Mouse (Mus musculus) hindbrain, embryonic 16.5 days (tissue): ENCODE data around the gene Tsc22d1. TPM values are rescaled to one million over a fixed set of nuclear protein-coding genes. Genes with fewer than 3 reads are reported as not detected.

Experiments
- ATAC-seq: fragments of 200-750 bp; cut with Nextera tagmentation; 2 replicates; pipeline ENCODE4 v1.8.0; 2017; ENCODE audit warnings: moderate TSS enrichment, moderate library complexity
- H3K27ac ChIP-seq: fragments of 300-500 bp; sonication (generic); 2 replicates; pipeline ENCODE4 v1.5.1; 2014; ENCODE audit warnings: low read depth, mild to moderate bottlenecking, control low read depth, low read length, moderate library complexity
- H3K27me3 ChIP-seq: fragments of 300-500 bp; sonication (generic); replicated peaks from 2 replicates; pipeline ENCODE4 v1.6.1; 2014; ENCODE audit warnings: low read length; ENCODE audit not compliant: control insufficient read depth, insufficient read depth
- H3K36me3 ChIP-seq: fragments of 300-500 bp; sonication (generic); 2 replicates; pipeline ENCODE4 v1.6.1; 2014; ENCODE audit warnings: mild to moderate bottlenecking, low read length, moderate library complexity, mixed read lengths; ENCODE audit not compliant: control insufficient read depth, insufficient read depth
- H3K4me1 ChIP-seq: fragments of 300-500 bp; sonication (generic); 2 replicates; pipeline ENCODE4 v1.6.1; 2014; ENCODE audit warnings: low read depth, low read length; ENCODE audit not compliant: control insufficient read depth, insufficient read depth
- H3K4me2 ChIP-seq: fragments of 300-500 bp; sonication (generic); 2 replicates; pipeline ENCODE4 v1.6.1; 2014; ENCODE audit warnings: mild to moderate bottlenecking, low read length, control low read depth, moderate library complexity
- H3K4me3 ChIP-seq: fragments of 300-500 bp; sonication (generic); 2 replicates; pipeline ENCODE4 v1.5.1; 2014; ENCODE audit warnings: mild to moderate bottlenecking, low read length, control low read depth, moderate library complexity
- H3K9ac ChIP-seq: fragments of 300-500 bp; sonication (generic); 2 replicates; pipeline ENCODE4 v1.6.1; 2014; ENCODE audit warnings: low read depth, mild to moderate bottlenecking, control low read depth, low read length, moderate library complexity
- H3K9me3 ChIP-seq: fragments of 300-500 bp; sonication (generic); 2 replicates; pipeline ENCODE4 v1.6.1; 2014; ENCODE audit warnings: mild to moderate bottlenecking, low read length, moderate library complexity; ENCODE audit not compliant: control insufficient read depth
- WGBS: fragments of 180-500 bp; shearing (Covaris S2); extraction: QIAGEN DNeasy Blood & Tissue Kit; methylation state at CpG from one replicate; pipeline ENCODE4 v1.1.7; 2014; 5-methylcytosine and 5-hydroxymethylcytosine counted together
- polyA plus RNA-seq: library from polyadenylated mRNA; unstranded; fragments of >200 nt; fragmentation: Nextera tagmentation; extraction: Ambion mirVana; gene quantifications from 2 replicates; pipeline ENCODE4 v1.2.1, GENCODE M21; 2015

Gene Tsc22d1
- polyA plus RNA-seq, 1 experiment from 2014 or later = 791 TPM

- Histone ChIP-seq H3K36me3 (no peaks in the 10 kb centered on the region), H3K4me2 (no peak overlapping the region), H3K27me3 (no peaks in the 10 kb centered on the region), H3K9ac (no peak overlapping the region), H3K9me3 (no peaks in the 10 kb centered on the region), H3K4me3 (no peak overlapping the region), H3K4me1 (no peaks in the 10 kb centered on the region; the same call in 1 of the 2 replicates), H3K27ac (no peak overlapping the region)
- no peak for ATAC-seq
- WGBS = 82% methylated on average over 8 of the region's 8 CpGs
Observed at GRCm38 (mm10) chr14:76472487-76472886, 57.7 kb downstream of the Tsc22d1 start.

GRCm38 (mm10) chr14:76473404-76473803 is 58.6 kb downstream of the Tsc22d1 start:
- ATAC-seq = no peak
- H3K4me3 ChIP-seq = no peak overlapping the region
- H3K4me1 ChIP-seq = no peaks in the 10 kb centered on the region; the same call in 1 of the 2 replicates

GRCm38 (mm10) chr14:76474165-76474564 is 59.4 kb downstream of the Tsc22d1 start:
- H3K9me3 ChIP-seq = no peaks in the 10 kb centered on the region
- no peaks in the 10 kb centered on the region for H3K36me3 ChIP-seq
- H3K27me3 ChIP-seq = no peaks in the 10 kb centered on the region
- no peak overlapping the region for H3K27ac ChIP-seq
- no peaks in the 10 kb centered on the region; the same call in 1 of the 2 replicates for H3K4me1 ChIP-seq
- no peak for ATAC-seq
- H3K9ac ChIP-seq = no peak overlapping the region
- 64% methylated on average over 1 of the region's 1 CpGs for WGBS
- no peak overlapping the region for H3K4me2 ChIP-seq
- H3K4me3 ChIP-seq = no peak overlapping the region

More at GRCm38 (mm10) chr14:76473404-76473803, 58.6 kb downstream of the Tsc22d1 start:
- 12% methylated on average over 2 of the region's 2 CpGs for WGBS
- Histone ChIP-seq H3K27ac (no peak overlapping the region), H3K4me2 (no peak overlapping the region), H3K9me3 (no peaks in the 10 kb centered on the region), H3K36me3 (no peaks in the 10 kb centered on the region), H3K9ac (no peak overlapping the region), H3K27me3 (no peaks in the 10 kb centered on the region)

- Histone ChIP-seq H3K4me3 (no peak overlapping the region), H3K27me3 (no peaks in the 10 kb centered on the region), H3K9me3 (no peaks in the 10 kb centered on the region), H3K36me3 (no peaks in the 10 kb centered on the region), H3K4me2 (no peak overlapping the region), H3K27ac (no peak overlapping the region), H3K9ac (no peak overlapping the region), H3K4me1 (peaks cover 3% of the 10 kb centered on the region; the same call in 1 of the 2 replicates)
- ATAC-seq = no peak
- WGBS = 70% methylated on average over 4 of the region's 4 CpGs
Observed at GRCm38 (mm10) chr14:76476770-76477169, 62.0 kb downstream of the Tsc22d1 start.

GRCm38 (mm10) chr14:76478076-76478475 is 63.3 kb downstream of the Tsc22d1 start:
- H3K4me1 ChIP-seq = peaks cover 3% of the 10 kb centered on the region; the same call in 1 of the 2 replicates
- H3K9me3 ChIP-seq = no peaks in the 10 kb centered on the region
- no peak overlapping the region for H3K4me2 ChIP-seq
- WGBS = 58% methylated on average over 2 of the region's 2 CpGs
- no peak for ATAC-seq
- no peaks in the 10 kb centered on the region for H3K36me3 ChIP-seq
- H3K27me3 ChIP-seq = no peaks in the 10 kb centered on the region
- no peak overlapping the region for H3K9ac ChIP-seq
- no peak overlapping the region for H3K27ac ChIP-seq
- H3K4me3 ChIP-seq = no peak overlapping the region

DNA sequence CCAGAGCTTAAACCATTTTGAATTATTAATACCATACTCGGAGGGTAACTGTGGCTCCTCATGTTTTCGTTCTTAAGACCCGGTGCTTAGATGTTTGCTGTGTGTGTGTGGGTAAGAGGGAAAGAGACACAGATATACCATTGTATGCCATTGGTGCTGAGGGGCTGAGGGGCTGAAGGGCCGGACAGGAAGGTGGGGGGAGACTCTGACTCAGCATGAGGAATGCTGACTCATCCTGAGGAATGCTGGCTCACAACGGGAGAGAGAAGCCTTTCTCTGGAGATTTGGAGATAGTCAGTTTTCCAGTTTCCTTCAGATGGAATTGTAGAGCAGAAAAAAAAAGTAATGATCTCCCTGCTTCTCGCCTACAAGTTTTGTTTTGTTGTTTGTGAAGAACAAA is 63.9 kb downstream of the Tsc22d1 start:
- Histone ChIP-seq H3K9ac (no peak overlapping the region), H3K4me1 (peaks cover 3% of the 10 kb centered on the region; the same call in 1 of the 2 replicates), H3K27me3 (no peaks in the 10 kb centered on the region), H3K4me3 (no peak overlapping the region), H3K36me3 (no peaks in the 10 kb centered on the region), H3K9me3 (no peaks in the 10 kb centered on the region), H3K4me2 (no peak overlapping the region), H3K27ac (no peak overlapping the region)
- no peak for ATAC-seq
- WGBS = 52% methylated on average over 6 of the region's 6 CpGs

DNA sequence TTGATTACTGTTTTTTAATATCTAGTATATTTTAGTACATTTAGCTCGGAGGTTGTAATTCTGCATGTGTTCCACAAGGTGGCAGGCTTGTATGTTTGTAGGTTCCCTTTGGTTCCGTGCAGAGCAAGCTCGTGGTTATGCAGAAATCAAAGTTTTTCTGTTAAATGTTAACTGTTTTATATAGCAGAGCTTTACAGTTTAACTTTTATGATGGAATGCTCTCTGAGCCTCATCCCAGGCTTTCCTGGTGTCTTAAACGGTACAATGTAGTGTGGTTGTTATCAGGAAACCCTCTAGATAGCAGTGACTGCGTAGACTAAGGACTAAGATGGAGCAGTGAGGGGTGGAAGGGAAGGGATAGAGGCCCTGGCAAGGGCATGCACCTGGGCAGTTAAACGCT is 65.1 kb downstream of the Tsc22d1 start:
- Histone ChIP-seq H3K4me2 (no peak overlapping the region), H3K9me3 (no peaks in the 10 kb centered on the region), H3K27ac (no peak overlapping the region), H3K36me3 (no peaks in the 10 kb centered on the region), H3K4me3 (no peak overlapping the region), H3K27me3 (no peaks in the 10 kb centered on the region), H3K9ac (no peak overlapping the region), H3K4me1 (peaks cover 3% of the 10 kb centered on the region; the same call in 1 of the 2 replicates)
- ATAC-seq = peak; percentile 57; the same call in 1 of the 2 replicates
- WGBS = 40% methylated on average over 6 of the region's 6 CpGs

GRCm38 (mm10) chr14:76480507-76480906 is 65.7 kb downstream of the Tsc22d1 start:
- WGBS = 91% methylated on average over 11 of the region's 11 CpGs
- Histone ChIP-seq H3K27me3 (no peaks in the 10 kb centered on the region), H3K27ac (no peak overlapping the region), H3K4me2 (no peak overlapping the region), H3K4me3 (no peak overlapping the region), H3K9ac (no peak overlapping the region), H3K36me3 (no peaks in the 10 kb centered on the region), H3K9me3 (no peaks in the 10 kb centered on the region), H3K4me1 (peaks cover 3% of the 10 kb centered on the region; the same call in 1 of the 2 replicates)
- ATAC-seq = no peak

DNA sequence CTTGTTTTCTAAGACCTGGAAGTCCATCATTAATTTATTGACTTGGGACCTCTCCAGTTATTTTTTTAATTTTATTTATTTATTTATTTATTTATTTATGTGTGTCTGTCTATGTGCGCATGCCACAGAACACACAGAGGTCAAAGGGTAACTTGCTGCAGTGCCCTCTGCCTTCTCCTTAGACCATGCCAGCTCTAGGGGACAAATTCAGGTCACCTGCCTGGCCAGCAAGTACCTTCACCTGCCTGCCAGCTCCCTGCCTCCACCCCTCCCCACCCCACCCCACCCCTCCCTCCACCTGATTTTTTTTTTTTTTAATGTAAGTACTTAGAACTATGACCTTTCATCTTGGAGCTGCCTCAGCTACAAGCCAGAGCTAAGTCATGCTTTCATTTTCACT is 68.9 kb downstream of the Tsc22d1 start:
- WGBS = 95% methylated on average over 1 of the region's 1 CpGs
- Histone ChIP-seq H3K4me3 (no peak overlapping the region), H3K27me3 (no peaks in the 10 kb centered on the region), H3K9ac (no peak overlapping the region), H3K36me3 (no peaks in the 10 kb centered on the region), H3K9me3 (no peaks in the 10 kb centered on the region), H3K4me2 (no peak overlapping the region), H3K27ac (no peak overlapping the region), H3K4me1 (peaks cover 8% of the 10 kb centered on the region; the same call in 1 of the 2 replicates)
- no peak for ATAC-seq

DNA sequence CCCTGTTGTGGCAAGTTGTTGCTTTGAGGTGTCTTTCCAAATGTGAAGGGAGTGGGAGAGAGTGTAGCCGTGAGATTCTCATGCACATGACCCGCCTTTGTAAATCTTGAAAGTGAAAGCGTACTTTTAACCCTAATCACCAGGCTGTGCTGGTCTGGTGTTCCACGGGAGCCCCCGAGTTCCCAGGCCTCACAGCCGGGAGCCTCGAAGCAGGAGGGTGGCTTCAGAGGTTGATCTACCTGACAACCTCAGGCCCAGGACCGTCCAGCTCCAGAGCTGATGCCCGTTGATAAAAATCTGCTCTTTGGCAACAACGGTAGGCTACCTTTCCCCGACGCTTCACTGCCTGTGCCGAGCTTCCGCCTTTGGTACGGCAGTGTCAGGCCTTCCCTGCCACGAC is 72.8 kb downstream of the Tsc22d1 start:
- 91% methylated on average over 16 of the region's 16 CpGs for WGBS
- Histone ChIP-seq H3K27me3 (no peaks in the 10 kb centered on the region), H3K27ac (no peak overlapping the region)

More for the DNA sequence above, 72.8 kb downstream of the Tsc22d1 start:
- Histone ChIP-seq H3K9ac (no peak overlapping the region), H3K36me3 (no peaks in the 10 kb centered on the region), H3K4me2 (no peak overlapping the region), H3K9me3 (no peaks in the 10 kb centered on the region), H3K4me1 (peaks cover 5% of the 10 kb centered on the region; the same call in 1 of the 2 replicates), H3K4me3 (no peak overlapping the region)
- ATAC-seq = no peak
